Mouse (Mus musculus) gastrocnemius, adult 2 months (tissue): ENCODE measurements around the gene Myl6b. TPM values are rescaled to one million over a fixed set of nuclear protein-coding genes. Genes with fewer than 3 reads are reported as not detected.

Experiments used
- DNase-seq: peaks from one replicate; pipeline ENCODE4 v3.0.0; 2022
- H3K27ac ChIP-seq: fragments of 200-600 bp; 2 replicates; pipeline ENCODE4 v1.8.1; 2022; ENCODE audit warnings: mild to moderate bottlenecking
- H3K4me3 ChIP-seq: fragments of 200-600 bp; 2 replicates; pipeline ENCODE4 v1.8.1; 2022; ENCODE audit warnings: mild to moderate bottlenecking, moderate library complexity
- CTCF ChIP-seq: fragments of 200-600 bp; IDR thresholded peaks from 2 replicates; pipeline ENCODE4 v1.8.1; 2022; ENCODE audit warnings: antibody characterized with exemption, mild to moderate bottlenecking, moderate library complexity
- intact Hi-C: fragments of 180-260 bp; cut with DNase I; formaldehyde crosslinking; loops from one replicate; pipeline ENCODE4 v1.15.1; 2025
- microRNA-seq: library from miRNA; unstranded; fragments of <30 nt; microRNA quantifications from one replicate; pipeline ENCODE4 v1.2.0, GENCODE M21; 2021
- total RNA-seq, 2 experiments: library from RNA; stranded (reverse); gene quantifications; 2 replicates each; pipeline ENCODE4 v1.2.3; 2021

The Myl6b gene
- total RNA-seq, 2 experiments from 2014 or later: 6.5 to 17.8 TPM

DNA sequence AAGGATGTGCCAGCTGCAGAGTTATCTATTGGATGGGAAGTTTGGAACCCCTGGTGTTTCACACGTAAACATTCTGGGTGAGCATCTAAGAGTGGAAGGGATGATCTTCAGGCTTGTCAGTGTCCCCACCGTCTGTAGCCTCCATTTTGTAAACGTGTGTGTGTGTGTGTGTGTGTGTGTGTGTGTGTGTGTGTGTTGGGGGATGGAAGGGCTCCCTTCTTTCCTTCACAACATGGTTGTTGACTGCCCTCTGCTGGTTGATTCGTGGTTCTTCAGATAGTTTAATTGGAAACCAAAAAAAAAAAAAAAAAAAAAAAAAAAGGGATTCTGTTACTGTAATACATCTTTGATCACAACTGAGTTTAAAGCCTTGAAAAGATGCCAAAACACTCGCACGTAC, 43.2 kb downstream of the Myl6b start:
- peak overlapping the region; percentile 20; the same call in 1 of the 2 replicates for H3K27ac ChIP-seq
- DNase-seq: peak; percentile 70
- peak overlapping the region; percentile 52 for H3K4me3 ChIP-seq
- peak; percentile 64 for TF ChIP-seq CTCF
- intact Hi-C loops: loop anchor here (1.0 to 2.0 kb wide), 3 partner anchors 45 to 118 kb away; partner anchors contain the start of genes Ankrd52 and Cs

DNA sequence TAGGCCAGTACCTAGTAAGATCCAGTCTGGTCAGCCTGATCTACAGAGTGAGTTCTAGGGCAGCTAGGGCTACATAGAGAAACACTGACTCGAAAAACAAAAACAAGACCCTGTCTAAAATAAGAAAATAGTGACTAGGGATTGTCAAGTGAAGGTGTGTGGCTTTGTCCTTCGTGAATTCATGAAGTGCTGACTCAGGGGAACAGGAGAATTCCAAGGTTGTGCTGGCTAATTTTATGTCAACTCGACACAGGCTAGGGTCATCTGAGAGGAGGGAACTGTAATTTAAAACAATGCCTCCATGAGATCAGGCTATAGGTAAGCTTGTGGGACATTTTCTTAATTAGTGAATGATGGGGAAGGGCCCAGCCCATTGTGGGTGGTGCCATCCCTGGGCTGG, 44.0 kb downstream of the Myl6b start:
- Histone ChIP-seq H3K4me3 (no peak overlapping the region), H3K27ac (no peak overlapping the region)
- intact Hi-C loops: loop anchor here (2.0 kb wide), 2 partner anchors 78 to 118 kb away; partner anchors contain the start of genes Ankrd52 and Cs
- no peak for DNase-seq
- no peak for TF ChIP-seq CTCF

DNA sequence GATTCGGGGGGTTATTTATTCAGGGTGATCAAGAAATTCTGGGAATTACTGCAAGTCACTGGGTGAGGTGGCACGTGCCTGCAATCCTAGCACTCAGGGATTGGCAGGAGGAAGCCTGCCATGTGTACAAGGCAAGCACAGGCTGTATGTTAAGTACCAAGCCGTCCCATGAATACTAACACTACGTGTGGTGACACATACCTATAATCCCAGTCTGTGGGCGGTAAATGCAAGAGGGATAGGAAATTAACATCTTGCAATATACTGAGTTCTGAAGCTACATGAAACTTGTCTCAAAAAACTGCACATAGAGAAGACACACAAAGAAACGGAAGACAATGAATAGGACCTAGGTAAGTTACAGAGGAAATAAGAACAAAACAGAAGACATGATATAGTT, 47.5 kb downstream of the Myl6b start:
- no peak for DNase-seq
- no peak for TF ChIP-seq CTCF
- intact Hi-C loops: no loop called here
- Histone ChIP-seq H3K4me3 (no peak overlapping the region), H3K27ac (no peak overlapping the region)

DNA sequence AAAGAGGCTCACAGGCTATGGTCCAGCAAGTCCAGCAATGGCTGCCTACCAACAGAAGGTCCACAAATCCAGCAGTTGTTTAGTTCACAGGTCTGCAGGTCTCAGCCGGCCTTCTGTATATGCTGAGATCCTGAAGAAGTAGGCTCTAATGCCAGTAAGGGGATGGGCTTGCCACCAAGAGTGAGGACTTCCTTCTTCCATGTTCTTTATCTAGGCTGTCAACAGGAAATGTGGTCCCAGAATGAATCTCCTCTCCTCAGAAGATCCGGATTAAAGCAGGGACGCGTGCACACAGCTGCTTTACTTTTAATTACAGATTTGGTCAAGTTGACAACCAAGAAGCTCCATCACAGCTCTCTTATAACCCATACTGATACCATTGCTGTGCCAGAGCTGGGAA, 53.1 kb downstream of the Myl6b start:
- TF ChIP-seq CTCF: no peak
- intact Hi-C loops: no loop called here
- Histone ChIP-seq H3K27ac (peak overlapping the region; percentile 31; the same call in 1 of the 2 replicates), H3K4me3 (no peak overlapping the region)
- no peak for DNase-seq

DNA sequence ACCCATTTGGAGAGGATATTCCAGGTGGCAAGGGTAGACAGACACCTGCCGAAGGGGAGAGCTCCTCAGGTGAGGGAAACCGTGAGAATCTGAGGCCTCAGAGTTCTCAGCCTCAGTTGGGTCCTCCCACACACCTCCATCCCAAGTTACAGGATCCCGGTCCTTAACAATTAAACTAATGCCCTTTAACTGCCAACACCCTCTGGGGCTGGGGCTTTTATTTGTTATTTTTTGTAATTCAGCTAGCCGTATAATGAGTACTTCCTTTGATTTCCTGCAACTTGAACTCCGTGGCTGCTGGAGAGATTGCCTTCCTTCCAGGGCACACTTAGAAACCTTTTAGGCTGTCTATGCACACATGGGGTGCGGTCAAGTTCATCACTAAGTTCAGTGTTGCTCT, 54.1 kb downstream of the Myl6b start:
- no peak for TF ChIP-seq CTCF
- intact Hi-C loops: no loop called here
- Histone ChIP-seq H3K27ac (no peak overlapping the region), H3K4me3 (no peak overlapping the region)
- no peak for DNase-seq

Small RNAs within 50 kb of the gene (microRNA-seq; reads per million reads assigned to microRNA genes)
- gene Mir6916: not detected
- gene Mir8105: 2.9 reads per million

Other genes starting within 250 kb of the Myl6b start
- not detected for gene Apon, start 244.6 kb downstream of the Myl6b start, total RNA-seq
- not detected for gene Apof, start 230.0 kb downstream of the Myl6b start, total RNA-seq
- gene Stat2, start 228.1 kb downstream of the Myl6b start, total RNA-seq: 1 to 10 TPM; 3.2 to 4.5 TPM
- gene Il23a, start 199.9 kb downstream of the Myl6b start, total RNA-seq: not detected
- 1 to 10 TPM; 5.1 to 5.3 TPM for gene Pan2, start 195.3 kb downstream of the Myl6b start, total RNA-seq
- 10 to 100 TPM; 35.1 to 52.1 TPM for gene Cnpy2, start 176.2 kb downstream of the Myl6b start, total RNA-seq
- gene Cs, start 161.0 kb downstream of the Myl6b start, total RNA-seq: 100 to 1,000 TPM; 541 to 658 TPM
- gene Coq10a, start 129.7 kb downstream of the Myl6b start, total RNA-seq: 100 to 1,000 TPM; 447 to 542 TPM
- 10 to 100 TPM; 46.7 to 58.9 TPM for gene Ankrd52, start 121.6 kb downstream of the Myl6b start, total RNA-seq
- gene Slc39a5, start 97.5 kb downstream of the Myl6b start, total RNA-seq: not detected
- gene Nabp2, start 87.2 kb downstream of the Myl6b start, total RNA-seq: 10 to 100 TPM; 56.7 to 59.0 TPM
- 10 to 100 TPM; 13.3 to 13.4 TPM for gene Rnf41, start 87.0 kb downstream of the Myl6b start, total RNA-seq
- 10 to 100 TPM; 46.5 to 53.2 TPM for gene Smarcc2, start 39.4 kb downstream of the Myl6b start, total RNA-seq
- 100 to 1,000 TPM; 171 to 179 TPM for gene Myl6, start 4.5 kb downstream of the Myl6b start, total RNA-seq
- gene Esyt1, start 27.2 kb upstream of the Myl6b start, total RNA-seq: 10 to 100 TPM; 13.7 to 14.3 TPM
- 1 to 10 TPM; 4.2 to 6.5 TPM for gene Zc3h10, start 49.1 kb upstream of the Myl6b start, total RNA-seq
- gene Rpl41, start 50.6 kb upstream of the Myl6b start, total RNA-seq: 1,000 to 10,000 TPM in 1 of 2 experiments, 100 to 1,000 TPM in 1; 932 to 1,025 TPM
- 10 to 100 TPM; 37.8 to 39.3 TPM for gene Pa2g4, start 67.3 kb upstream of the Myl6b start, total RNA-seq
- 1 to 10 TPM; 1.6 to 2.6 TPM for gene Erbb3, start 91.0 kb upstream of the Myl6b start, total RNA-seq
- gene Rps26, start 128.1 kb upstream of the Myl6b start, total RNA-seq: 100 to 1,000 TPM; 299 to 383 TPM
- gene Ikzf4, start 147.3 kb upstream of the Myl6b start, total RNA-seq: 1 to 10 TPM in 1 of 2 experiments, under 1 TPM in 1; 0.45 to 3.4 TPM
- gene Suox, start 175.4 kb upstream of the Myl6b start, total RNA-seq: 10 to 100 TPM; 22.5 to 27.7 TPM
- 10 to 100 TPM; 90.3 to 94.5 TPM for gene Rab5b, start 197.6 kb upstream of the Myl6b start, total RNA-seq
- not detected for gene Pmel, start 205.5 kb upstream of the Myl6b start, total RNA-seq
- gene Cdk2, start 206.3 kb upstream of the Myl6b start, total RNA-seq: 1 to 10 TPM; 3.0 to 3.2 TPM
- gene Dgka, start 246.2 kb upstream of the Myl6b start, total RNA-seq: 1 to 10 TPM; 8.8 to 9.7 TPM
- 10 to 100 TPM in 1 of 2 experiments, 1 to 10 TPM in 1; 9.9 to 11.8 TPM for gene Pym1, start 249.2 kb upstream of the Myl6b start, total RNA-seq